Mouse (Mus musculus) brain, embryonic 14.5 days (tissue): Measurements from ENCODE around the gene Smagp. TPM values are rescaled to one million over a fixed set of nuclear protein-coding genes. Genes with fewer than 3 reads are reported as not detected.

ENCODE experiments used
- DNase-seq: peaks from one replicate; pipeline ENCODE4 v3.0.0-alpha.2; 2011; ENCODE audit warnings: low read depth
- CTCF ChIP-seq: fragments of 200-500 bp; IDR thresholded peaks from 2 replicates; pipeline ENCODE4 v1.5.1; 2012; ENCODE audit warnings: inconsistent platforms, mild to moderate bottlenecking, moderate library complexity, borderline replicate concordance; ENCODE audit not compliant: insufficient read depth, insufficient read length; ENCODE audit errors: extremely low read depth
- POLR2A ChIP-seq: fragments of 200-500 bp; IDR thresholded peaks from 2 replicates; pipeline ENCODE4 v1.6.1; 2012; ENCODE audit warnings: mild to moderate bottlenecking, inconsistent platforms, borderline replicate concordance; ENCODE audit not compliant: poor library complexity, insufficient read depth, insufficient read length, severe bottlenecking; ENCODE audit errors: extremely low read depth
- polyA plus RNA-seq: library from polyadenylated mRNA; depleted of rRNA; stranded (reverse); fragments of >200 nt; gene quantifications from 2 replicates; pipeline ENCODE4 v1.2.3, GENCODE M21; 2012

Gene Smagp
- polyA plus RNA-seq, 1 experiment, result 4.6 TPM

DNA sequence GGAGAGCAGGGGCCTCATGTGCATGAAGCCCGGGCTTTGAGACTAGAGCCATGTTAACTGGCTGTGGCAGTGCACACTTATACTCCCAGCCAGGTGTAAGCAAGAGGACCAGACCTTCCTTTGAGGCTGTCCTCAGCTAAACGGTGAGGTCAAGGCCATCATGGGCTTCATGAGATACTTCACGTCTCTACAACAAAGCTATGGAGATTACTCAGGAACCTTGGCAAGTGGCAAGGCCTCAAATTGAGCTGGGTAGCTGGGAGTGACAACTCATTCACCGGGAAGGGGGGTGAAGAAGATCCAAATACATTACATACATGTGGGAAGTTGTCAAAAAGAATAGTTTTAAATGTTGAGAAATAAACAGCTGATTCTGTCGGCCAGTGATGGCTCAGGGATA, 24.1 kb upstream of the Smagp start:
- TF ChIP-seq CTCF, result no peak
- no peak for TF ChIP-seq POLR2A
- no peak for DNase-seq

DNA sequence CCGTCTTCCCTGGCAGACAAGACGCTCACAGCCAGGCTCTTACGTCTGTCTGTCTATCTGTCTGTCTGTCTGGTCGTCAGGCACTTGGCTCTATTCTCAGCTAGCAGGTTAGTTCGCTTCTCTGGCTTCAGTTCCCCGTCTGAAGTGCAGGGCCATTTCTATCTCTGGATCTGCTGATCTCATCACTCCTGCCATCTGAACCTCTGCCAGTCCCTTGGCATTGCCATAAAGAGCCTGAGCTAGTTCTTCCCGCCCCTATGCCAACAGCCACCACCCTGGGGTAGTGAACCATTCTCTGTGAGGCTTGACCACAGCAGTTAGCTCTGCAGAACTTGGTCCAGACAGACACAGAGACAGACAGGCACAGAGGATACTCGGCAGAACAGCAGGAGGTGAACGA, 23.6 kb upstream of the Smagp start:
- TF ChIP-seq POLR2A (no peak), CTCF (no peak)
- no peak for DNase-seq

- no peak for DNase-seq
- TF ChIP-seq CTCF, result no peak
- TF ChIP-seq POLR2A, result no peak
Measured at GRCm38 (mm10) chr15:100655201-100655600, 18.5 kb upstream of the Smagp start.

DNA sequence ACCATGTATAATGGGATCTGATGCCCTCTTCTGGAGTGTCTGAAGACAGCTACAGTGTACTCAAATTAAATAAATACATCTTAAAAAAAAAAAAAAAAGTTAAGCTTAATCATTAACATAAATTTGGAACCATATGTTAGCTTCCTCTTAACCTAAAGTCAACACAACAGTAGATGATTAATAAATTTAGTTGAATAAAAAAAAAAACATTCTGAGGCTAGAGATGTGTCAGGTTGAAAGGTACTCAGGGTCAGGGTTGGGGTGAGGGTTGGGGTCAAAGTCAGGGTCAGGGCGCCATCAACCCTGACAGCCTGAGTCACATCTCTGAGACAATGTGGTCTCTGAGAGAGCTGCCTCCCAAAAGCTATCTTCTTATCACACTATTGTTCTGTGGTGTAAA, 17.5 kb upstream of the Smagp start:
- DNase-seq, result no peak
- TF ChIP-seq POLR2A (no peak), CTCF (no peak)

DNA sequence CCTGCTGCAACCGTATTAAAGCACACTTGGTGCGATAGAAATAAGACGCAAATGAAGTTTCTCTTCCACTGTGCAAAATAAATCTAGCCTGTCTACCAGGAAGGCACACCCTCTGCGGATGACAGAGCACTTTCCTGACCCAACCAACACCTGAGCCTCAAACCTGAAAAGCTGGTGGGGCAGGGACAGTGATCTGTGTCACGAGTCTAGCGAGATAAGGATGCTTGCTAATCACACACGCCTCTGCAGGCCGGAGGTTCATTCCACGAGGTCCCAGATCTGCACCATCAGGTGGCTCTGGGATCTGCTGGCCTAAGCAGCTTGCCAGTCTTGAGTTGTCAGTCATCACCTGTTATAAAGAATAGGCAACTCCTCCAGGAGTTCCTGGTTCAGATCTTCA, 14.9 kb upstream of the Smagp start:
- no peak for TF ChIP-seq POLR2A
- DNase-seq, result no peak

DNA sequence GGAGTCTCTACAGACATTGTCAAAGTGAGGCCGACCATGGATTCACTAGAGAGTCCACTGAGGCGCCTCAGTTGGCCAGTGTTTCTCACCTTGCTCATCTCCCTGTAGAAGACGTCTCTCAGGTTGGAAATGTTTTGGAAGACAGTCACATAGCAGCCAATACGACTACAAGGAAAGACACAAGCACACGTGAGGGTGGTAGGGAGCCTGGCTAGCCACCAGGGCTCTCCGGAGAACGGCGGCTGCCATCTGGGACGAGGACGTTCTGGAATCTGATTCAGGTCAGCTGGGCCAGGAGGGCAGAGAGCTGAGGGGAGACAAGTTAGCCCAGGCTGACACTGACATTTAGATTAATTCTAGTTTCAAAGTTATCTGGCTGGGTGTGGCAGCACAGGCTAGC, 13.4 kb upstream of the Smagp start:
- no peak for TF ChIP-seq POLR2A
- no peak for TF ChIP-seq CTCF

GRCm38 (mm10) chr15:100646161-100646560, 9.4 kb upstream of the Smagp start:
- TF ChIP-seq POLR2A, result no peak
- TF ChIP-seq CTCF, result no peak
- no peak for DNase-seq

More for the DNA sequence above, 13.4 kb upstream of the Smagp start:
- DNase-seq, result no peak

DNA sequence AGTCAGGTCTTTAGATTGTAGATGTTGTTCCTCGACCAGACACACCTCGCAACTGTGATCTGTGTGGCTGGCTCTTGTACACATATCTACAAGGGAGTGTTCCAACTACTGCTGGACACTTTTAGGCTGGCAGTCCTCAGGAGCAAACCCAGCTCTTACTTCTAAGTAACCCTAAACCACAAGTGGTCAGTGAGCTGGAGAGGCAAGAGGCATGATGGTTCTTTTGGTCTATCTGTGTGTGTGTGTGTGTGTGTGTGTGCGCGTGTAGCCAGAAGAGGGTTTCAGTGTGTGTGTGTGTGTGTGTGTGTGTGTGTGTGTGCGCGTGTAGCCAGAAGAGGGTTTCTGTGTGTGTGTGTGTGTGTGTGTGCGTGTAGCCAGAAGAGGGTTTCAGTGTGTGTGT, 5.7 kb upstream of the Smagp start:
- no peak for DNase-seq
- no peak for TF ChIP-seq CTCF
- no peak for TF ChIP-seq POLR2A

- no peak for DNase-seq
- TF ChIP-seq CTCF (no peak), POLR2A (no peak)
Measured at GRCm38 (mm10) chr15:100641226-100641810, 4.6 kb upstream of the Smagp start.

GRCm38 (mm10) chr15:100639972-100640750, 3.4 kb upstream of the Smagp start:
- DNase-seq, result no peak
- TF ChIP-seq CTCF (no peak), POLR2A (no peak)

- TF ChIP-seq POLR2A, result no peak
- peak; percentile 44; the same call in 1 of the 2 replicates for TF ChIP-seq CTCF
- no peak for DNase-seq
Measured at GRCm38 (mm10) chr15:100637661-100638060, 921 bp upstream of the Smagp start.

DNA sequence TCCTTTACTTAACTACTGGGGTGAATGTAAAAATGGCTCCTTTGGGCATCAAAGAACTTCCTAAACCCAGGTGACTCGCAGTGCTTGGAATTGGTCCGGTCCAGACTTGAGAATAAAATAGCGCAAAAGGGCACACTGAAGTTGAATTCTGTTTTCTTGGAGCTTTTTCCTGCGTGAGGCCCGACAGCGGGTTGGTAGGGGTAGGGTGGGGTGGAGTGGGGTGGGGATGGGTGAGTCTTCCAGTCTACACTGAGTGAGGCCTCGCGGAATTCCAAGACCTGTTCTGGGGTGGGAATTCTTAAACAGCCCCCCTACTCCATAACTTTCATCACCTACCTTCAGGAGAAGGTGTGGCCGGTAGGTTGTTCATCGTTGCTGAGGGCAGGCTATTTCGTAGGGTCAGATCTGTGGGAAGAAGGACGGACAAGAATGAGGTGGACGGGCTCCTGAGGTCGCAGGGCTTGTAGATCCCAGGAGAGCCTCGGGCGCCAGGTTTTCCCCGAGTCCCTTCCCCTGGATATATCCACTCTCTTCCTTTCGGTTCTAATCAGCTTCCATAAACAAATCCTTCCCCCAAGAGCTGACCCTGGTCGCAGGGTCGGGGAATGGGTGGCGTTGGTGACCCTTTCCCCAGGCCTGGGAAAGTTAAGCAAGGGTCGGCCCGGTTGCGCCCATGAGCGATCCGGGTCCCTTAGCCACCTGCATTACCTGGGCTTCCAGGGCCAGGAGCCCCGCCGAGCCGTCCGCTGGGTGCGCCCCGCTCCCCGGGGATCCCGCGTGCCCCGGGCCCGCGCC, 692 bp downstream of the Smagp start:
- TF ChIP-seq POLR2A, result no peak
- TF ChIP-seq CTCF, result no peak

GRCm38 (mm10) chr15:100635239-100635638, 1.5 kb downstream of the Smagp start:
- no peak for DNase-seq
- TF ChIP-seq CTCF (no peak), POLR2A (no peak)

More for the DNA sequence above, 692 bp downstream of the Smagp start:
- no peak for DNase-seq
